Mouse (Mus musculus): ENCODE data around the gene Fzd7.

Gene Fzd7

DNA sequence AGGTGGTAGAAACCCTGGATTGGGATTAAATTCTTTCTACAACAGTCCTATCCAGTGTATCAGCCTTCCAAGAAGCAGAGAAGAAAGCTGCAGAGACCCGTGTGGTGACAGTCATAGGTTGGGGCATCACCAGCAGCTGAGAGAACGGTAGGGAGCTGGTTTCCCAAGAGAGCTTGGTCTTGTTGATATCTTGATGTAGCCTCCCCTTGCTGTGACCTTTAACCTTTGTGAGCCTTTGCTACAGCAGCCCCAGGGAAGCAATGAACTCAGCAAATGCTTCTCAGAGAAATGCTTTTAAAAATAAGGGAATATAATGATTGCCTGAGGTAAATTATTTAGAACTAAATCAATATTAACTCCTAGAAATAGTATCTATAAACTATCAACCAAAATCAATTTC, 20.1 kb downstream of the Fzd7 start:
- DNase-seq (ENCODE audit: low spot score) = no peak

DNA sequence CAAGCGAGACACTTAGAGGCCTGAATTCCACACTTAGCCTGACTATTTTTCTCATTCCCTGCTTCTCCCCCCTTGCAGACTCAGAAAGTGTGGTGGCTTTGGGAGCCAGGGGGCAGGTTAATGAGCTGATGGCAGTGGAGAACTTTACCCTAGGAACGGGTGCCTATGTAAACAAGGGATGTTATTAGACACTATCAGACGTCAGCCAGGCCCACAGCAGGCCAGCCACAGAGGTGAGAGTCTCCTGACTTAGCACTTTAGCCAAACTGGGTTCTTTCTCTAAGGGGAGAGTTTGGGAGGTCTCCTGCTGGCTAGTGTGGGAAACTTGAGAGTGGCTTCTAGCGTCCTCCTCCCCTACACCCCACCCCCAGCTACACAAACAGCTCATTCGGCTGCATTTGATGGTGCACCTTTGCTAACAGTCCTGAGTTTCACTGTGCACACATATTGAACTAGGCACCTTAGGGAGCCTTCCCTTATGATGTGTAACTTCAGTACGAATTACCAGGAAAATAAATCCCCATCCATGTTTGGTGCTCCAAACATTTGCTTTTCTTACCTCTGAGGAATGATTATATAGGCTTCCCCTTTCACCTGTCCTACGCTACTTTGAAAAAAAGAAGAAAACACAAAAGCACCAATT, 21.6 kb downstream of the Fzd7 start:
- DNase-seq (ENCODE audit: low spot score) = no peak

DNA sequence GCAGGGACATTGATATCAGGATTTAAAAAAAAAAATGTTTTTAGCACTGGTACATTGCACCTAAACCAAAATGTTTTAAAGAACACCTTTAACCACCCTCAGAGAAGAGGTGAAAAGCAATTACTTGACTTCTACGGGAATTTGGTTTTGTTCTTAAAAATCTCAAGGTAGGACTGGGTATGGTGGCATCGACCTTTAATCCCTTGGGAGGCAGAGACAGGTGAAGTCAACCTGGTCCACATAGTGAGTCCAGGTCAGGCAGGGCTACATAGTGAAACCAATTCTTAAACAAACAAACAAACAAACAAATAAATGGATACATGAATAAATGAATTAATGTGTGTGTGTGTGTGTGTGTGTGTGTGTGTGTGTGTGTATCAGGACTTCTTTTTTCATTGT, 22.1 kb downstream of the Fzd7 start:
- no peak for DNase-seq (ENCODE audit: low spot score)

DNA sequence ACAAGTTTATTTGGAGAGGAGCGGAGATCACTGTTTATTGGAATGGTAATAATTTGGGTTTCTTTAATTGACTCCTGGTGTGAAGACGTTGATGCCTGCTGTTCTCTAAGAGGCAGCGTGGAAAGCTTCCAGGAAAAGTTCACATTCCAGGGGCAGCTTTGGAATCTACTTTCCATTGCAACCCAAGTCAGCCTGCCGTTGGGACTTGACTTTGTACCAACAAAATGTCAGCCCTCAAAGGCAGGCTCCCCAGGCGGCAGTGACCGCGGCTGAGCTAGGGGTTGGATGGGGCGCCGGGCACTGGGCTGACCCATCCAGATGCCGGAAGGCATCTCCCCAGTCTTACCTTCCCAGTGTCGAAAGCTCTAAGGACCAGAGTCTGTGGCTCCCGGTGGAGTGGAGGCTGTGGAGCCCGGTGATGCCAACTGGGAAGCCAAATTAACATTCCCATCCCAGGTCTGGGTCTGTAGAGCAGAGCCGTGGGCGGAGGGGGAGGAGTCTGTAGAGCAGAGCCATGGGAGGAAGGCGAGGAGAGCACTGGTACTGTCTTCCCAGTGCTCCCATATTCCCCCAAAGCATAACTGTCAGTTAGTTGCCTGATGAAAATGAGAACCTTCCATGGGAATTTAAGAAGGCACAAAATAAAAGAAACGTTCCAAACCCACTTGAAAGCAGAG, 26.4 kb downstream of the Fzd7 start:
- DNase-seq (ENCODE audit: low spot score) = peak; percentile 28

DNA sequence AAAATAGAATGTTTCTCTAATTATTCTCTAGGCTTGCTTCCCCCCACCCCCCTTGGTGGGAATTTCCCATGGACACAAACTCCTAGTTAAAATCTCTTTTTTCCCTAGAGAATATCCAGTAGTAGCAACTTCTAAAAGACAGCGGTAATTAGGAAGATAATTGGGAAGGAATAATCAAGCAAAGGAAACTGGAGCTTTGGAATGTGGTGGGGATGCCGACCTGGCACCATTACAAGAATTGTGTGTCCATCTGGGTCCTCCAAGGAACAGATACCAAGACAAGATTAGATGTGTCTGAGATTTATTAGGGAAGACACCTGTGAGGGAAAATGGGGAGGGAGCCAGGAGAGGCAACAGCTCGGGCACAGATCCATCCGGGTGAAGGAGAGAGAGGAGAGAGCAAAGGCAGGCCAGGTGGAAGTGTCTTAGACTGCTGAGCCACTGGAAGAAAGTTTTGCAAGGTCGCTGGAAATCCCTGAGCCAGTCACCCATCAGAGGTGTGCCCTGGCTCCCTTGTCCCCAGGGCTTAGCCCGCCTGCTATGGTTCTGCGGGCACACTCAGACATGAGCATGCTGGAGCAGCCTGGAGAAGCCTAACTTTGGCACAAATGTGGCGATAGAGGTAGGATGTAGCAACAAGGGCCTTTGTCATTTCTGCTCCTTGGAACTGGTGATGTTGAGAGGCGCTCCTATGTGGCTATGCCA, 29.5 kb downstream of the Fzd7 start:
- DNase-seq (ENCODE audit: low spot score) = no peak

DNA sequence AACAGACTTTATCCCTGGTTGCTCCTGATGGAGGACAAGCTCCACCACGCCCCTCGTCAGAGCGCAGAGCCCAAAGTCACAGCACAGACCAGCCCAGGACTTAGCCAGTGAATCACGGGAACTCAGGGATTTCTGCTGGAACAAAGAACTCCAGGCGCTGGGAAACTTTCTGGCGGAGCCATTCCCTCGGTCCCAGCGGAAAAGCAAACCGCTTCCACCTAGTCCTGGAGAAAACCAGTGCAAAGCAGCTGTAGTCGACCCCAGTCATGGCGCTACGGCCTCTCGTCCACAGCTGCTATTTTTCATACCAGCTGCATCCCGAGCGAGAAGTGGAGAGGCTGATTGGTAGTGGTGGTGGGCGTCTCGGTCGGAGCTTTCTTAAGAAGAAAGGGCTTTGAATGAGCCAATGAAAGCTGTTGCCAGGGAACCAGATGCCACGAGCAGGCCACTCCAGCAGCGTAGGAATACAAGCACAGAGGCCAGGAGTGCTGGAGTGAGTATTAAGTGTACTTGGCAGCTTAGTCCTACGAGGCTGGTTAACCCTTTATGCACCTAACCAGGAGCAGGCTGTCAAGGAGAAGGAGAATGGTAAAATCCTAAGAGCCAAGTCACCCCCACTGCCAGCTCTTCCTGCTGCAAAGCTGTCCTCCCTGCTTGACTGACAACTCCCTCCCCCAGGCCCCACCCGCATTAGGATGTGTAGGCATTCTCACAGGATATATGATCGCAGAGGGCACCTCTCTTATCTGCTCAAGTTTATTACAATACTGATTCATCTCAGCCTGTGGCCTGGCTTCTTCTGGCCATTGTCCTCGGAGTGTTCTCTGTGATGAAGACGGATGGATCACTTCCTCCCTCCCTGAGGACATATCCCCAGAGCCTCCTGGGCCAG, 34.0 kb downstream of the Fzd7 start, which contains the start of gene Gm973:
TSS of gene Gm973 (plus strand) at position 239 of the 892 bp plus-strand sequence.
- DNase-seq (ENCODE audit: low spot score) = peak; percentile 53

DNA sequence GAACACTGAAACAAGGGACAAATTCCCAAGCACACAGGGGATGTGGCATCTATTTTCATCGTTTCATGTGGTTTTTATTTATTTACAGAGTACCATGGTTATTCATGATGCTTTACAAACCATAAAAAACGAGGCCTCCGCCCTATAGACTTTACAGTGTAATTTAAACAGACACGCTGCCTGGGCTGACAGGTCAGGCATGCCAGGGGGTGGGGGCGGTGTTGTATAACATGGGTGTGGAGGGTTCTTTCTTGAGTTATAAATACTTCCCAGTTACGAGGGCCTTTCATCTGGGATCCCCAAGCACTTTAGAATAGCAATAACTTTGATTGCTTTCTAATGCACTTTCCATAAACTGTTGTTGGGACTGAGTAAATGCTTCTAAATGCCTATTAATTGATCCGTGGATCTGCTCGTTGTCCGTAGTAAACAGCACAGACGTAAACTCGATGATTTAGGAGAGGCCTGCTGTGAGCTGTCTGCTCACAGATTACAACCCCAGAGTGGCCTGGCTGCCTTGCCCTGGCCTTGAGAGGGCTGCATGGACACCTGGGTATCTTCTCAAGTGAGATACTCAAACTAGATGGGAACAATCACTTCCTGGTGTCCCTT, 38.1 kb downstream of the Fzd7 start:
- DNase-seq (ENCODE audit: low spot score) = peak; percentile 35

DNA sequence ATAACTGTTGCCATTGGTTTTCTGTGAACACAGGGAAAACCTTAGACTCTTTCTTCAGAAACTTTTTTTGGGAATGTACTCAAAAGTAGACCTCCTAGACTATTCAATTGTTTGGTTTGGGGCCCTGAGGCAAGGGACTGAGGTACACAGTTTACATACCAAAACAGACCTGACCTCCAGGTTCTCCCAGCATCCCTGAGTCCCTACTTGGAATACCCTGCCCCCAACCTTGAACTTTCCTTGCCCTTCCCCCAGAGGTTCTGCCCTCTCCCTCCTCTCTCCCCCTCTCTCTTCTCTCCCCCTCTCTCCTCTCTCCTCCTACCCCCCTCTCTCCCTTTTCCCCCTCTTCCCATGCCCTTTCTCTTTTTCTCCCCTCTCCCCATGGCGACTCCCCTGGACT, 40.2 kb downstream of the Fzd7 start:
- DNase-seq (ENCODE audit: low spot score) = no peak

DNA sequence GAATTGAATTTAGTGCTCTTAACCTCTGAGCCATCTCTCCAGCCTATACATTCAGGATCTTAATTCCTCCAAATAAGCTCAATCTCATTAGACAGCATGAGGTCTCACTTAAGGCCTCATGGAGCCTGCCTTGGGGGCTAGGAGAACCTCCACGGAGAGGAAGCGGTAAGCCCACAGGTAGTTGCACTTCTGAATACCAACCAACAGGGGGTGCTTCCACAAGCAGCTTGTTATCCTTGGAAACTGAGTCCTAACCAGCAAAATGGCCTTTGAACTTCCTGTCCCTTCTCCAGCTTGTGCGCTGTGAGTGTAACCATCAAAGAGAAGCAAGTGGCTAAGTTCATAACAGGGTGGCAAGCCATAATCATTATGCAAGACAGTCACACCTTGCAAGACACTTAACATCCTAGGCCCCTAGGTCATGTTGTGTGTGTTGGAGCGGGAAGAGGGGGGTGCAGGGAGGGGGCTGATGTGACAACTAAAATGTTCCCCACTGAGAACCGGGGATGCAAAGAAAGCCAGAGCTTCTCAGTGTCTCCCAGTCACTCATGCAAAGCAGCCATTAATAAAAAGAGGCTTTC, 41.2 kb downstream of the Fzd7 start:
- no peak for DNase-seq (ENCODE audit: low spot score)

DNA sequence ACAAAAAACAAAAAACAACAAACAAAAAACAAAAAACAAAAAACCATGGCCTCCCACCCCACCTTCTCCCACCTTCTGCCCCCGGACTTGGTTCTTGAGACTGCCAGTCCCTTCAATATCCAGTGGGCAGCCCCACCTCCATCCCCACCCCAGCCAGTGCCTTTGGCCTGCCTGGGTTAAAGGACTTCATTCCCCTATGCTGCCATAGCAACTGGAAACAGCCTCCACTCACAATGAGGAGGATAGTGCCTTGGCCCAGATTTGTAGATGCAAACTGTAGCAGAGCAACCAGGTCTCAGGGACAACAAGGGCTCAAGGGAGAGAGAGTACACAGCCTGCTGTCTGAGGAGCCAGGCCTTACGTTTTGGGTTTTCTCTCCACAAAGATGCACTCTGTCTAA, 41.8 kb downstream of the Fzd7 start:
- DNase-seq (ENCODE audit: low spot score) = no peak

DNA sequence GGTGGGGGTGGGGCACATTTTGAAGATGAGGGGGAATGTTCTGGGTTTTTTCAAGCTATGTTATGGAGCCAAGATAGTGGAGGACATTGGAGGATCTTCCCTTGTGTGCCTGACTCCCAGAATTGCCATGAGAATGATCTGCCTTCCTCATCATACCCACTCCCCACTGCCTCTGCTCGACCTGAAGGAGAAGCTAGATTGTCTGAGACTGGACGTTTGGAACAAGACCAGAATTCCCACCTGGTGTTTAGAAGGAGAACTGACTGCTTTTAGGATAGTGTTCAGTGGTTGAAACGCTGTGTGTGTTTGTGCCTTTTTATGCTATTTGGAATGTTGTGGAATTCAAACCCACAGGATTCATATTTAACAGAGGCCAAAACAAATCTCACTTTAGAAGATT, 42.5 kb downstream of the Fzd7 start:
- DNase-seq (ENCODE audit: low spot score) = no peak

DNA sequence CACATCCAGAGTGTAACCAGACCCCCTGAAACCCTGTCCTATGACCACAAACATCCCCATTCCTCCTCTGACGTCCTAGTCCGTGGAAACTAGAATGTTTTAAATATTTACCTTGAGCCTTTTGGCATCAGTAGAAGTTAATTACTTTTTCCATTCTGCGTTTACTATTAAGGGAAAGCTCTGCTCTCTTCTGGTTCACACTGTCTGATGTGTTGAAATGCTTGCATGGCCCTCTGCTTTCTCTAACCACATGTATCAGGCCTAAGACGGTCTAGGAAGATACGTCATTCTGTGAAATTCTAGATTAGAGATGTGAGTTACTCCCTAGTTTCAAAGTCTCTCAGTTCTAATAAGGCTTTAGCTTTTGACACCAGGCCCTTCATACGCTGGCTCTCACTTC, 45.0 kb downstream of the Fzd7 start:
- no peak for DNase-seq (ENCODE audit: low spot score)

DNA sequence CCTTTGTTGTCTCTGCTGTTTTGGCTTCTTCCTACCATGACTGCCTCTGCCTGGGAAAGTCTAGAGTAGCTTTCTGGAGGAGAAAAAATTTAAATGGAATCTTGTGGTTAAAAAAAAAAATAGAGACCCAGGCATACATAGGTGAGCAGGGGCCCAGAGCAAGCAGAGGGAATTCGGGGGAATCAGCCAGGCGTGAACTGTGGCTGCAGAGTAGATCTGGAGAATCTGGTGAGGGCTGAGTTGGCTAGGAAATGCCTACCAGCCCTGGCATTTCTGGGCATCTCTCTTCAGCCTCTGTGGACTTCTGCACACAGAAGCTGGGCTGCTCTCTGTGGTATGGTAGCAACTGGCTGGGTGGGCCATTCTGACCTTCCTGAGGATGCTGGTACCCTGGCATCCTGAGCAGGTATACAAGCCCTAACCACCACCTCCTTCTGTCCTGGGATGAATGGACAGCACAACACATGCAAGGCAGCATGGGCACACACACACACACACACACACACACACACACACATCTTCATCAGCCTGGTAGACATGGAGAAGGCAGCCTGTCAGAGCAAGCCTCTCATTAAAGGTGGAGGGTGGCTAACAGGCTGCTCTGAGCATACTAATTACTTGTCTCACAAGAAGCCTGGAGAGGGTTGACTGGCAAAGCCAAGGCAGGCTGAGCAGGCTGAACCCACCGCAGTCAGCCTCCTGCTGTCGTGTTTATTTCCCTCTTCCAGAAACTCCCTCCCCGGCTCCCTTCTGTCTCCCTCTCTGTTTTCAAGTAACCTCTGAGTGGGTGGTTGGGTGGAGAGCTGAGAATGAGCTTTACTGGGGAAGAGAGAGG, 53.0 kb downstream of the Fzd7 start:
- no peak for DNase-seq (ENCODE audit: low spot score)

All from urinary bladder, postnatal 14 days (tissue).